Mouse (Mus musculus): ENCODE results near the gene Vmp1.

Vmp1 gene

DNA sequence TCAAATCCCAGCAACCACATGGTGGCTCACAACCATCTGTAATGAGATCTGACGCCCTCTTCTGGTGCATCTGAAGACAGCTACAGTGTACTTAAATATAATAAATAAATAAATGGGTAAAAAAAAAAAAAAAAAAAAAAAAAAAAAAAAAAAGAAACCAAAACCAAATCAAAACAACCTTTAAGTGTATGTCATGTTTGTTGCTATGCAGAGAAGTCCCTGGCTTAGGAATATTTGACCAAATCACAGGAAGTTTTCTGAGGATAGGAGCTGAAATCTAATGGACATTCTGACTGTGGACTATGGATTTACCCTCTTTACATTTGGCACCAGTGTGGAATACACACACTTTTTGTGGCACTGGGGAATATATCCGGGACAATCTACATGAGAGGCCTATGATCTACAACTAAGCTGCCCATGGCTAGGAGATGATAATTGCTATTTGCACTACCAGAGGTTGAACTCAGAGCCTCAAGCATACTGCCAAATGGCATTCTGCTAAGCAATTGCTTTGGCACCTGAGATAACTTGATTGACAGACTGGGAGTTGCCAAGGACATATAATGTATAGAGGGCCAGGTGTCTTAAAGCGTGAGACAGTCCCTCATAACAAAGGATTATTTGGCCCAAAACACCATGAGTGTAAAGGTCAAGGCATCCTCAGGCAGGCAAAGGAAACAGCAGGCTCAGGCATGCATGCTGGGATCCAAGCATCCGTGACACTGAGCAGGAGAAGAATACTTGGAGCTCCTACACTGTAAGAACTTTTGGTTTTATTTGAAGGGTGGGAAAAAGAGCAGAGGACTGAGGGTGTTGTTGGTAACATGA lies 84.0 kb downstream of the Vmp1 start:
- no peak for DNase-seq (ENCODE audit: low spot score in 2 of 2)

DNA sequence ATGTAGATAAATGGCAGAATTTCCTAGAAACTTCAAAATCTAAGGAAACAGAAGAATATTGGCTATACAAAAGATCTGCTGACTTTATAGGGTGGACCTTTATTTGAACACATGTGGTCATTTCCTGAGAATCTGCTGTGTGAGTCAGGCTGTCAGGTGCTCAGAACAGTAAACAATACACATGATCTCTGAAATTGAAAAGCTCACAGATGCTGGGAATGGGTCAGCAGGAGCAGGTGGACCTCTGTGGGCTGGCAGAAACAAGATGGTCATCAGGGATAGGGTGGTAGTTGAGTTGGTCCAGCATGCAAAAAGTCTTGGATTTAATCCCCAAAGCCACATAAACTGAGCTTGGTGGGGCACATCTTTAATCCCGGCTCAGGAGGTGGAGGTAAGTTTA lies 85.1 kb downstream of the Vmp1 start:
- DNase-seq (ENCODE audit: low spot score in 2 of 2) = no peak

DNA sequence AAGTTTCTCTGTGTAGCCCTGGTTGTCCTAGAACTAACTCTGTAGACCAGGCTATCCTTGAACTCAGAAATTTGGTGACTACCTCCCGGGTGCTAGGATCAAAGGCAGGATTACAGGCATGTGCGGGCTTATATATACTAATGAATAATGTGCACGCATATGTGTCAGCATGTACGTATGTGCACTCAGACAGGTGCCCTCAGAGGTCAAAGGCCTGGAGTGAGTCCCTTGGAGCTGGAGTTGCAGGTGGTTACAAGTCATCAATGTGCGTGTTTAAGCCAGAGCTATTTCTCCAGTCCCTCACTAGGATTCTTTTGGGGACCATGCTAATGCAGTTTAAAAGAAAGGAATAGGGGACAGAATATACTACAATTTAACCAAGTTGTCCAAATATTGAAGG lies 85.5 kb downstream of the Vmp1 start:
- DNase-seq (ENCODE audit: low spot score in 2 of 2) = no peak

DNA sequence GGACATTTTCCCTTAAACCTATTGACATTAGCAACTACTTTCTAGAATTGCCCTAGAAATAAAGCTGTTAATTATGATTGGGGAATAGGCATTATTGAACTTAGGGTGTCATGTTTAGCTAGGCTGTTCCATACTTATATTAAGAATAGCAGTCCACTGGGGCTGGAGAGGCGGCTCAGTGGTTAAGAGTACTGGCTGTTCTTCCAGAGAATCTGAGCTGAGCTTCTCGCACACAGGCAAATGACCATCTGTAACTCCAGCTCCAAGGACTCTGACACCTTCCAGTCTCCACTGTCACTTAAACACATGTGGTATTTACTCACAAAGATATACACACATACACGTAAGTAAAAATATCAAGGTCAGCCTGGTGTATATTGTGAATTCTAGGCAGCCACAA lies 86.7 kb downstream of the Vmp1 start:
- no peak for DNase-seq (ENCODE audit: low spot score in 2 of 2)

DNA sequence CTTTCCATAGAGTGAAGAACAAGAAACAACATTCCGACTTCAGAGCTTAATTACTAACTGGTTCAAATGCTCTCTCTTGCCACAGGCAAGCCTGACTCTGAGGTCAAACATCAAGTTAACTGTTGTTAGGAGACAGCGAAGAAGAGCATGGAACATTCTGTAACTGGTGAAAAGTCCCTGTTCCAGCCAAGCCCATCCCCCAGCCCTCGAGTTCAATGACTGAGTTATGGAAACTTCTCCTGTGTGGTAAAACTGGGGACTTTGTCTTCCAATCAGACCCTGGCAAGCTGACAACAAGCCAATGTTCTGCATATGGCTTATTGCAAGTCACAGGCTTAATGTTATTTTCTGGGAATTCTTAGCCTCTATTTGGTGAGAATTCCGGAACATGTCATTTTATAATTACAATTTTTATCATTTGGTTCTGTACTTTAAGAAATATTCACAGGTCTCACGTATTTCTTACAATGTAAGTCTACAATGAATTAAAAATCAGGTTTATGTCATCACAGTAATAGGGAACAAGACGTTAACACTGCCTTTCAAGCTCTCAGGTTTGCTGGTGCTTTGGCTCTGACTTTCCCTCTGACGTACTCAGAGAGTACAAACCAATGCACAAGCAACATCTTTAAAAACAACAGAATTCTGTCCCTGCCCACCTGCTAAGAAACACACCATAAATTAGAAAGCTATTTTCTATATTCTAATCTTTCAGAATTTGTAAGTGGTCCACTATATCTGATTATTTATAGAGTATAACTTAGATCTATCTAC lies 87.3 kb downstream of the Vmp1 start:
- DNase-seq (ENCODE audit: low spot score in 2 of 2) = no peak

DNA sequence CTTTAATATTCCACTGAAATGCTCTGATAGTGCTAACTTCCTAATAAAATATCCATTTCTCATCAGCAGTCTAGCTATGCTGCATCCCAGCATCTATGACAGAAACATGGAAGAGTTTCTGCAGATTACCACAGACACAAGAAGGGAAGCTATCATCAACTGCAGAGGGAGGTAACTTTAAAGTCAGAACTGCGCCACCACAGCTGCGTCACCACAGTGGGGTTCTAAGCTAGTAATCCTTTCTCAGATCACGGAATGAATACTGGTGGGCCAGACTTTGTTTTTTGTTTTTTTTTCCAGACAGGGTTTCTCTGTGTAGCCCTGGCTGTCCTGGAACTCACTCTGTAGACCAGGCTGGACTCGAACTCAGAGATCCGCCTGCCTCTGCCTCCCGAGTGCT lies 88.3 kb downstream of the Vmp1 start:
- no peak for DNase-seq (ENCODE audit: low spot score in 2 of 2)

DNA sequence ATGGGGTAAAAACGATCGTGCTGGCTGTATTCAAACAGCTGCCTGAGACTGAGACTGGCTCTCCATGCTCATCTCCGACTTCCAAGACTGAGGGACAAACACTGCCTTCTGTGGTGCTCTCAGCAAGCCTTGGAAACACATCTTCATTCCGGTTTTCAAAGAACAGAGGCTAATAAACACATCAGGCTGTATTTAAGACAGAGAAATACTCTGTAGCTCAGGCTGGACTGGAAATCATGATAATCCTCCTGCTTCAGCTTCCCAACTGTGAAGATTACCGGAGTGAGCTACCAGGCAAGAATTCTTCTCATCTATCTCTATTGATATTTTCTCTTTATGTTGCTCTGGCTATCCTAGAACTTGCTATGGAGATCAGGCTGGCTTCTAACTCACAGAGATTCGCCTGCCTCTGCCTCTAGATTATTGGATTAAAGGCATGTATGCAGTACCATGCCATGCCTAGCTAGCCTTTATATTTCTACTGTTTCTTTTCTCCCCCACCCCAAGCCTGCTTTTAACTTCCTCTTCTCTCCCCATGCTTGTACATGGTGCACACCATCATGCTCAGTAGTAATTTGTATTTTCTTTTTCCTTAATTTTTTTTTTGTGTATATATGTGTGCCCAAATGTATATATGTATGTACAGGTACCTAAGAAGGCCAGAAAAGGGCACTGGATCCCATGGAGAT lies 89.3 kb downstream of the Vmp1 start:
- no peak for DNase-seq (ENCODE audit: low spot score in 2 of 2)

DNA sequence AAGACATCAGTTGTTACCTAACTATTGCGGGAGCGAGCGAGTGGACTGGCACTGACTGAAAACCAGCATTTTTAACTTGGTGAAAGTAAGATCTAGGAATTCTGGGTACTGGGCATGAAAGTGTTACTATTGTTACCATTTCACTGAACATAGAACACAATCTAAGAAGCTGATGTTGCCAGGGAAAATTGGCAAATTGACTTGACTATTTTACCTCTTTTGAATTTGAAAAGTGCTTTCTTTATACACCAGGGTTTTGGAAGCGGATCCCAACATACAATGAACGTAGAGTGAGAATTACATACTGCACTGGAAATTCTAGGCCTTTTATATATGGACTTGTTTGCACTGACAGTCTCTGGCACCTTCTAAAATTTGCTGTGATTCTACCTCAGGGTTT lies 90.2 kb downstream of the Vmp1 start:
- no peak for DNase-seq (ENCODE audit: low spot score in 2 of 2)

DNA sequence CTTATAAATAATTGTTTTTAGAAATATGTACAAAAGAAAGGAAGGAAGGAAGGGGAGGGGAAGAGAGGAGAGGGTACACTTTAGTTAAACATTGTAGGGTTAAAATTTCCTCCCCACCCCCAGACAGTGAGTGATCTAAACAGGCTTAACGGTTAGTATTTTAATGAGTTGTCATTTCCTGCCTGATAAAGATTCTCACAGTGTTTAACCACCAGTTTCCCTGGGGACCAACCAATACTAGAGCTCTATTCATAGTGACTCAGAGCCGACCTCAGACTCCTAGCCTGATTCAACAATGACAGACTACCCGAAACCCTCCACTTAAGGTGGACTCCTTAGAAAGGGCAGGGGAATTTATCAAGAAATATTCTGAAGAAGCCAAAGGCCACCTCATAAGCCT lies 90.6 kb downstream of the Vmp1 start:
- peak; percentile 74 to 81 for DNase-seq (ENCODE audit: low spot score in 2 of 2)

DNA sequence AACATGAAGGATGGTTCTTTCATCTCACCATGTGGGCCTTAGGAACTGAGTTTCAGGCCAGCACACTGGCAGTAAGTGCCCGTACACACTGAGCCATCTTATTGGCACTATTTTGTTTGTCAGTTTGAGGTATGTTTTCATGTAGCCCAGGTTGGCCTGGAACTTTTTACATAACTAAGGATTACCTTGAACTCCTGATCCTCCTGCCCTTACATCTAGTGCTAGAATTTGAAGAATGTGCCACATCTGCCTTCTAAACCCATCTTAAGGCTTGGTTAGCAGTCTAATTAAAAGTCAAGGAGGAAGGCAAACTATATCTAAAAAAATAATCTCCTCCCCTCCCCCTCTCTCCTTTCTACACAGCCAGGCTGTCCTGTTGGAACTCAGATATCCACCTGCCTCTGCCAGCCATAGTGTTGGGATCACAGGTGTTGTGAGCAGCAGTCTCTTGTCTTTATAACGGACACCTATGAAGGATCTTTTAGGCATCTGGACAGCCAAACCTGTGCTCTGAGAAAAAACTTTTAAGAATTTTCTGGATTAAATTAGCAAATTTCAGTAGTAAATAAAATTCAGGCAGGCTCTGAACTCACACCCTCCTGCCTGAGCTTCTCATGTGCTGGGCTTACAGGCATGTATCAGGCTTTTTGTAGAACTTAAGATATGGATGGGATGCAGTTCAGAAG lies 91.6 kb downstream of the Vmp1 start:
- DNase-seq (ENCODE audit: low spot score in 2 of 2) = no peak

DNA sequence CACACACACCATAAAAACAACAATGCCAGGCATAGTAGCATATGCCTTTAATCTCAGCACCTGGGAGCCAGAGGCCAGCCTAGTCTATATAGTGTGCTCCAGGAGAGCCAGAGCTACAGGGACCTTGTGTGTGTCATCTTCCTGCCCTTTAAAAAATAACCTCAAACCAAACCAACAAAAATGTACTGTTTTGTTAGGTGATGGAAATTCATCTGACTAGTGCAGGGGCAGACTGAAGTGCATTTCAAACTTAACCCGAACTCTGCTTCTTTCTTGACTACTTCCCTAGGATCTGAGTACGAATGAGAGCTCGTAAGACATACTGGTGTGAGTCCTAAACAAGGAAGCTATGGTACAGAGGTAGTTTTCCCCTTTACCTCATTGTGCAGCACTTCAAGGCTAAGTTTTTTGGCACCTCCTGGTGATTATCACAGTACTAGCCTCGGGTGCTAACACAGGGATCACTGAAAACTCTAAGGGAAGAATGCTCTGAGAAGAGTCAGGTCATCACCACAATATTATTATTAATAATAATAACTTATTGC lies 92.3 kb downstream of the Vmp1 start:
- no peak for DNase-seq (ENCODE audit: low spot score in 2 of 2)

DNA sequence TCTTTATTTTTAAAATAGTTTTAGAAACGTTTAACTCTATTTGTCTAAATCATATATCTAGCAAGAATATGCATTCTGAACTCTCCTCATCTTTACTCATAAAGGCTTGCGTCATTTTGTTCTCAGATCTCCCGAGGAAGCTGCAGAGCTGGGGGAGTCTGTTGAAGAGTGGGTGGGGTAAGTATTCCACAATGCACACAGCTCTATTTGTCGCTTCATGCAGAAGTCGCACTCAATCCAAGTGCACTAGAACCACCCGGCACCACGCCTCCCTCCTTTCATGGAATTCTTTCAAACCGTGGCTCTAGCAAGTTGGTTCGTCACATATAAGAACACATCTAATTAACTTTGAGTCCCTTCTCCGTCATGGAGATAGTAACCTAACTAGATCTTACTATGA lies 93.1 kb downstream of the Vmp1 start:
- DNase-seq (ENCODE audit: low spot score in 2 of 2) = no peak

DNA sequence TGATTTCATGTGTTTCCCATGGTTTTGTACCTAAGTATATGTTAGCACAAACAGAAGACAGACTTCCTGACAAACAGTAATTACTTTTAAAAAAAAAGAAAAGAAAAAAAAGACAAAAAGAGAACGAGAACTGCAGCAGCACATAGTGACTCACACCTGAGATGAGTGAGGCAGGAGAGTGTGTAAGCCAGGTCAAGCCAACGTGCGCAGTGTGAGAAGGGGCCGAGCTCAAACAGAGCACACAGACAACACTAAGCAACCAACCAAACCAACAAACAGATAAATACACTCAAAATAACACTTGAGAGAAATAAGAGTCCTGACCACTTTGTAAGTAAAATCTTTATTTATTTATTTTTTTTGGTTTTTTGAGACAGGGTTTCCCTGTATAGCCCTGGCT lies 93.6 kb downstream of the Vmp1 start:
- no peak for DNase-seq (ENCODE audit: low spot score in 2 of 2)

DNA sequence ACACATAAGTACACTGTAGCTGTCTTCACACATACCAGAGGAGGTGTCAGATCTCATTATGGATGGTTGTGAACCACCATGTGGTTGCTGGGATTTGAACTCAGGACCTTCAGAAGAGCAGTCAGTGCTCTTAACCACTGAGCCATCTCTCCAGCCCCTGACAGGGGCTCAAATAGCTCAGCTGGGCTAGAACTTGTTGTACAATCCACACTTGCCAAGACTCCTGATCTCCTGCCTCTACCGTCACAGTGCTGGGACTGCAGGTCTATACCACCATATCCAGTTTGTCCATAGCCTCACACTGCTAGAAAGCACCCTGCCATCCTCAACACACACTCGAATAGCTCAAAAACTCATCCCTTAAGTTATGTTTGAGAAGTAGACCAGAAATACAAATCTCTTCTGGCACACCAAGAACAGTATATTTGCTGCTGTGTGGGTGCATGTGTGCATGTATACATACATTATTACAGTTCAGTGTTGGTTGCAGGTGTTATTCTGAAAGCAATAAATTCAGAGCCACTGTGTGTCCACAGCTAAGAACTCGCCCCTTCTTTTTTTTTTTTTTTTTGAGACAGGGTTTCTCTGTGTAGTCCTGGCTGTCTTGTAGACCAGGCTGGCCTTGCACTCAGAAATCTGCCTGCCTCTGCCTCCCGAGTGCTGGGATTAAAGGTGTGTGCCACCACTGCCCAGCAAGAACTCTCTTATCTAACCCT lies 94.9 kb downstream of the Vmp1 start:
- DNase-seq (ENCODE audit: low spot score in 2 of 2) = no peak

DNA sequence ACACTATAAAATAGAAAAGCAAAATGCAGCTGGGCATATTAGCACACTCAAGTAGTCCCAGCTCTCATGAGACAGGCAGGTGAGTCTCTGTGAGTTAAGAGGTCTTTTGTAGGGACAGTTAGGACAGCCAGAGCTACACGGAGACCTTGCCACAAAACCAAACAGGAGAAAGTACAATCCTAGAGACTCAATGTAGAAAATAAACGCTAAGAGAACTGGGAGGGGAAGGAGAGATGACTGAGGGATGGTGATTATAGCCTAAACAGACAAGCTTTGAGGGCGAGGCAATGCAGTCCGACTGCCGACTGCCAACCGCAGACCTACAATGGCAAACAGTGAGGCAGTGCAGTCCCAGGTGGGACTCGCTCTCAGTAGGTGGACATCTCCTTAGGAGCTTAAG lies 95.8 kb downstream of the Vmp1 start:
- DNase-seq (ENCODE audit: low spot score in 2 of 2) = no peak

DNA sequence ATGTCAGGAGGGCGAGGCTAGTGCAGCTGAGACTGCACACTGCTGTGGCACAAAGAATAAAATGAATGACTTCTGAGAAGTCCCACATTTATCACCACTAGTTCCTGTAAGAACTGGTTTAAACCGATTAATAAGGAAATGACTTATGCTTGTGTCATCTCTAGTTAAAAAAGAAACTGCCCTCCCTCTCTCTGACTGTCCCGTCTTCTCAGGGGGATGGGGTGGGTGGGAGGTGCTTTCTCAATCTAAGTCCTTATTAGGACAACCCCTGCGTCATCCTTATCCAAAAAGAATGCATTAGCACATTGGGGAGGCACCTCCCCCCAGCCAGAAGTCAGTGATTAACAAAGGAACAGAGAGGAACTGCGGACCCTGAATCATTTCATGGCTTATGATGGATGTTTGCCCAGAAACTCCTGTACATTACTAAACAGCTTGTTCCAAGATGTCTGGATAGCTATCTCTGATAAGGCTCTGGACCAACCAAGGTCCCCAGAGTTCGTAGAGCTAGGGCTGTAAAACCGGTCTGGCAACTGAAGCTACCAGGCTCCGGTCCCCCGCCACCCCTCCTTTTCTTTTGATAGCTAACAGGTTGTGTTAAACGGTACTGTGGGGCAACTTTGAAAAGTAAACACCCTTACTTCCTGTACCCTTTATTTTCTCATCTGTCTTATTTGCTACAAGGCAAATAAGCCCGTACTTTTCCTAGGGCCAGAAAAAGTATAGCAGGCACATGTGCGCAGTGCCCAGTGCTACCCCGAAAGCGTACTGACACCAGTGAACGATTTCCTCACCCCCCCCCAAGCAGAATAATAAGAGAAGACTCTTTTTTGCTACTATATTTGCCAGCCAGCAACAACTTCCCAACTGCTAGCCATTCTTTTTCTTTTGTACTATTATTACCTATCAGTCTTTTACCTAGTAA lies 96.5 kb downstream of the Vmp1 start:
- DNase-seq (ENCODE audit: low spot score in 2 of 2) = peak; percentile 75 to 86

DNA sequence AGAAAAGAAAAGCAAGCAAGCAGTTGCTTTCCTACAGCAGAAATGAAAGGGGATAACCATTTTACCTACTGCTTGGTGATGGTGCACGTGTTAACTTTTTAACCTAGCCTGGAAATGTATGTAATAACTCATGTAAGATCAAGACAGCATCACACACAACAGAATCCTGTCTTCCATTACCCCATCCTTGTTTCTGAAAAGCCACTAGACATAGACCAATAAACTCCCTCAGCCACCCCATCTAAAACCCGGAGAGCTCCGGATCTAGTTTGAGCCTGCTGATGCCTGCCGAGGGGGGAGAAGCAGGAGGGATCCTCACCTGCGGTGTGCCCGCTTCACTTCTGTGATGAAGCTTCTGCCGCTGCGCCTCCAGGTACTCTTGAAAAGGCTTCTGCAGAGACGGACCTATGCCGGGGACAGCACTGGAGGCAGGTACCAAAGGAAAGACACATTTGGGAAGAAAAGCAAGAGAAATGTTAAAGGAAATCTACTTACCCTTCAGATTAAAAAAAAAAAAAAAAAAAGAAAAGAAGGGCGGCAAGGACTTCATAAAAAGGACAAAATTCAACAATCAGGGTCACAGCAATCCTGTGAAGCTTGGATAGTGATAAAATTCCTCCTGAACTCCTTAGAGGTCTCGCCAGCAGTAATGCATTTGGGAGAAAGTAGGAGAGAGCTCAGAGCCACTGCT lies 97.3 kb downstream of the Vmp1 start:
- DNase-seq (ENCODE audit: low spot score in 2 of 2) = peak; percentile 51 to 66

DNA sequence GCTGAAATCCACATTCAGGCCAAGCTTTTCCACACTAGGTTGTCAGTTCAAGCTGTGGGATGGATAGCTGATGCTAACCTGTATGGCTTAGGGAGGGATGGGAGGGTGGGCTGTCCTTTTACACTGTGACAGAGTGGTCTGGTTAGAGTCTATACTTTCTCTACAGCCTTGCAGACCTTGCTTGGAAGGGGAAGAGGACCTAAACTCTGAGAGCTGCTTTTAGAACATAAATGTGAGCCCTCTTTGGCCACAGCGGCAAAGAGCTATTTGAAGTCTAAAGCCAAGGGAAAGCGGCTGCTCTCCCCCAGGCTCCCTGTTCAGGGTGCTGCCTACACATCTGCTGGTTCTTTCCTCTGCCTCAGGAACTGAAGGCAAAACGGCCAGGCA lies 98.0 kb downstream of the Vmp1 start:
- no peak for DNase-seq (ENCODE audit: low spot score in 2 of 2)

DNA sequence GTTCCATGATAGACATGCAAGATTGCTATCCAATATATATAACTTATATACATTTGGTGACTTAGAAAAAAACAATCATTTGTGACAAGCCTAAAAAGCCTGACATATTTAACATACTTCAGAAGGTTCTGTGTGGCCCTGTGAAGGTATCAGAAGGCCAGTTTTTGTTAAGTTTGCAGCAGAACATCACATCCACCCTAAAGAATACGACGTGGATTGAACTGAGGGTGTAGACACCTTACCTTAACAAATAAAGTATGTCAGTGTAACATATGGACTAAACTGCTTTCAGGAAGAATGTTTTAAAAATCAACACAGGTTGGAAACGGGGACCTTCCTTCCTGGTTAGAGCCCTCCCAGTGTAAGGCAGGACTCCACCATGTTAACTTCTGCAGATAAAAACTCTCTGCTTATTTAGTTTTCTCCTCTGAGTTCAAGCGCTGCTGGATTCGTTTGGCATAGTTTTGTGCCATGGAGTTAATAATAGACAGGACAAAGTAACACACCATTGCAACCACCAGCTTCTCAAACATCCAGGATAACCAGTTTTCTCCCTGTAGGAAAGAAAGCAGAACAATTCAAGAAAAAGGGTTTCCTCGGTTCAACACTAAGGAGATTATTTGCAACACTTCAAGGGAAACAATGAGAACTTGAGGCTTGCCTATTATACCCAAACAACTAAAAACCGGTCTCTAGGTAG lies 98.6 kb downstream of the Vmp1 start:
- no peak for DNase-seq (ENCODE audit: low spot score in 2 of 2)

Measured in natural killer cell, adult 2 months (primary cell).